Mouse (Mus musculus) ES-E14 (cell line): ENCODE data around the gene Cacna2d1. TPM values are rescaled to one million over a fixed set of nuclear protein-coding genes. Genes with fewer than 3 reads are reported as not detected.

Source experiments
- DNase-seq: peaks from one replicate; pipeline ENCODE4 v3.0.0-alpha.2; 2013; ENCODE audit warnings: low read depth, low spot score
- H3K27ac ChIP-seq: 2 replicates; pipeline ENCODE4 v1.5.1; 2012; ENCODE audit warnings: low read depth, mild to moderate bottlenecking, low read length, moderate library complexity, mixed read lengths; ENCODE audit not compliant: poor library complexity, insufficient read depth, severe bottlenecking
- H3K36me3 ChIP-seq: 2 replicates; pipeline ENCODE4 v1.6.1; 2012; ENCODE audit warnings: mild to moderate bottlenecking, low read length, moderate library complexity, mixed read lengths; ENCODE audit not compliant: control insufficient read depth, poor library complexity, insufficient read depth, severe bottlenecking
- H3K4me1 ChIP-seq, 2 experiments: fragments of 150-350 bp in 1 of 2; sonication (generic) in 1 of 2; 2 replicates each; pipeline ENCODE4 v1.6.1; 2012; ENCODE audit warnings: low read length in 2 of 2, mild to moderate bottlenecking in 1 of 2, mixed read lengths in 1 of 2; ENCODE audit not compliant: control insufficient read depth in 2 of 2, insufficient read depth in 2 of 2, poor library complexity in 1 of 2
- H3K4me3 ChIP-seq, 2 experiments: fragments of 150-350 bp in 1 of 2; sonication (generic) in 1 of 2; 2 replicates each; pipeline ENCODE4 v1.5.1; 2012; ENCODE audit warnings: low read length in 2 of 2, low read depth in 1 of 2, mild to moderate bottlenecking in 1 of 2, mixed read lengths in 1 of 2; ENCODE audit not compliant: insufficient read depth in 1 of 2, poor library complexity in 1 of 2, severe bottlenecking in 1 of 2
- H3K9ac ChIP-seq: 2 replicates; pipeline ENCODE4 v1.6.1; 2012; ENCODE audit warnings: low read depth, mild to moderate bottlenecking, low read length, mixed read lengths; ENCODE audit not compliant: poor library complexity, insufficient read depth, severe bottlenecking
- H3K9me3 ChIP-seq: fragments of 150-350 bp; sonication (generic); 2 replicates; pipeline ENCODE4 v1.6.1; 2012; ENCODE audit warnings: low read depth, mild to moderate bottlenecking, low read length; ENCODE audit not compliant: control insufficient read depth, insufficient read depth
- CHD2 ChIP-seq: IDR thresholded peaks from 2 replicates; pipeline ENCODE4 v1.6.1; 2014; ENCODE audit warnings: mild to moderate bottlenecking, low read depth, low read length, inconsistent platforms
- HCFC1 ChIP-seq: IDR thresholded peaks from 2 replicates; pipeline ENCODE4 v1.6.1; 2012; ENCODE audit warnings: low read length, inconsistent platforms, borderline replicate concordance; ENCODE audit not compliant: insufficient read depth
- MAFK ChIP-seq: IDR thresholded peaks from 2 replicates; pipeline ENCODE4 v1.6.1; 2014; ENCODE audit warnings: mild to moderate bottlenecking, low read depth, low read length, inconsistent platforms; ENCODE audit not compliant: insufficient read depth
- ZC3H11A ChIP-seq: IDR thresholded peaks from 2 replicates; pipeline ENCODE4 v1.6.1; 2012; ENCODE audit warnings: low read depth, mild to moderate bottlenecking, inconsistent platforms, low read length, borderline replicate concordance
- ZNF384 ChIP-seq: IDR thresholded peaks from 2 replicates; pipeline ENCODE4 v1.6.1; 2012; ENCODE audit warnings: low read depth, low read length, inconsistent platforms
- in situ Hi-C, 2 experiments: fragments of 600-800 bp; cut with MboI; formaldehyde crosslinking; loops; one replicate each; pipeline ENCODE4 v1.15.1; 2025; ENCODE audit warnings: low sequenced_read_pairs in 2 of 2, inconsistent platforms in 1 of 2; ENCODE audit not compliant: unreplicated experiment in 2 of 2
- total RNA-seq: library from RNA; depleted of rRNA; stranded (reverse); fragments of 300-350 nt; gene quantifications from 2 replicates; pipeline ENCODE4 v1.2.3, GENCODE M21; 2012

The Cacna2d1 gene
- total RNA-seq, 1 experiment, result 6.1 TPM

GRCm38 (mm10) chr5:16281229-16281628 is 346.7 kb downstream of the Cacna2d1 start:
- no peak for TF ChIP-seq CHD2
- TF ChIP-seq MAFK, result peak; percentile 61
- no peaks in the 10 kb centered on the region for H3K36me3 ChIP-seq
- DNase-seq, result no peak
- no peaks in the 10 kb centered on the region for H3K9me3 ChIP-seq
- in situ Hi-C loops, result no loop called here
- H3K9ac ChIP-seq, result no peak overlapping the region
- H3K27ac ChIP-seq, result no peak overlapping the region
- no peak overlapping the region for H3K4me3 ChIP-seq
- H3K4me1 ChIP-seq, result no peaks in the 10 kb centered on the region

GRCm38 (mm10) chr5:16293223-16293622 is 358.7 kb downstream of the Cacna2d1 start:
- Histone ChIP-seq H3K36me3 (no peaks in the 10 kb centered on the region), H3K9ac (no peak overlapping the region), H3K4me1 (no peaks in the 10 kb centered on the region), H3K27ac (no peak overlapping the region), H3K9me3 (no peaks in the 10 kb centered on the region), H3K4me3 (no peak overlapping the region)
- peak; percentile 24 for DNase-seq
- in situ Hi-C loops, result no loop called here
- TF ChIP-seq ZNF384, result no peak
- TF ChIP-seq CHD2, result no peak
- TF ChIP-seq HCFC1, result no peak

GRCm38 (mm10) chr5:16293825-16294224 is 359.3 kb downstream of the Cacna2d1 start:
- H3K9me3 ChIP-seq, result no peaks in the 10 kb centered on the region
- TF ChIP-seq CHD2, result no peak
- no peak for TF ChIP-seq HCFC1
- no peak overlapping the region for H3K27ac ChIP-seq
- in situ Hi-C loops, result no loop called here
- no peak for DNase-seq
- no peak overlapping the region for H3K4me3 ChIP-seq
- no peak overlapping the region for H3K9ac ChIP-seq
- H3K36me3 ChIP-seq, result no peaks in the 10 kb centered on the region
- no peaks in the 10 kb centered on the region for H3K4me1 ChIP-seq

- Histone ChIP-seq H3K36me3 (no peaks in the 10 kb centered on the region), H3K4me1 (no peaks in the 10 kb centered on the region), H3K27ac (no peak overlapping the region), H3K9me3 (no peaks in the 10 kb centered on the region), H3K4me3 (no peak overlapping the region), H3K9ac (no peak overlapping the region)
- TF ChIP-seq CHD2 (no peak), ZNF384 (no peak), HCFC1 (no peak), MAFK (no peak), ZC3H11A (no peak)
- in situ Hi-C loops, result no loop called here
- DNase-seq, result no peak
These were observed 360.2 kb downstream of the Cacna2d1 start for GRCm38 (mm10) chr5:16294708-16295107.

GRCm38 (mm10) chr5:16297170-16297771 is 362.8 kb downstream of the Cacna2d1 start:
- no peak overlapping the region for H3K9ac ChIP-seq
- H3K36me3 ChIP-seq, result no peaks in the 10 kb centered on the region
- H3K4me1 ChIP-seq, result no peaks in the 10 kb centered on the region
- no peaks in the 10 kb centered on the region for H3K9me3 ChIP-seq
- DNase-seq, result no peak
- in situ Hi-C loops, result no loop called here
- no peak overlapping the region for H3K27ac ChIP-seq
- H3K4me3 ChIP-seq, result no peak overlapping the region
- TF ChIP-seq ZNF384 (no peak), CHD2 (no peak), MAFK (no peak), HCFC1 (no peak), ZC3H11A (no peak)
